Mouse (Mus musculus) C2C12 (cell line): ENCODE measurements around the gene Tbxa2r. TPM values are rescaled to one million over a fixed set of nuclear protein-coding genes. Genes with fewer than 3 reads are reported as not detected.

Source experiments
- H3K27me3 ChIP-seq: one replicate; pipeline ENCODE4 v1.6.1; 2011; ENCODE audit not compliant: control insufficient read depth, insufficient read depth, insufficient read length
- H3K36me3 ChIP-seq: one replicate; pipeline ENCODE4 v1.6.1; 2011; ENCODE audit not compliant: control insufficient read depth, insufficient read depth
- H3K4me3 ChIP-seq: one replicate; pipeline ENCODE4 v1.5.1; 2011; ENCODE audit warnings: mild to moderate bottlenecking, control low read depth; ENCODE audit not compliant: poor library complexity, insufficient read depth, severe bottlenecking
- H3K79me2 ChIP-seq: one replicate; pipeline ENCODE4 v1.6.1; 2011; ENCODE audit not compliant: control insufficient read depth, insufficient read depth
- H3K79me3 ChIP-seq: one replicate; pipeline ENCODE4 v1.6.1; 2011; ENCODE audit warnings: low read depth, control low read depth
- H3ac ChIP-seq: one replicate; pipeline ENCODE3; 2011; ENCODE audit warnings: low read depth; ENCODE audit not compliant: control insufficient read depth, insufficient read length
- CEBPB ChIP-seq: IDR thresholded peaks from one replicate; pipeline ENCODE4 v1.6.1; 2011; ENCODE audit warnings: low read depth, mild to moderate bottlenecking, control low read depth, moderate library complexity
- CTCF ChIP-seq: IDR thresholded peaks from one replicate; pipeline ENCODE4 v1.5.1; 2011; ENCODE audit not compliant: control insufficient read depth, insufficient read depth, insufficient read length
- FOSL1 ChIP-seq: IDR thresholded peaks from one replicate; pipeline ENCODE4 v1.8.0; 2011; ENCODE audit warnings: mild to moderate bottlenecking, low read length; ENCODE audit not compliant: poor library complexity, insufficient read depth, severe bottlenecking
- MAX ChIP-seq: IDR thresholded peaks from one replicate; pipeline ENCODE4 v1.6.1; 2011; ENCODE audit warnings: mild to moderate bottlenecking, control low read depth
- MYOD1 ChIP-seq: IDR thresholded peaks from one replicate; pipeline ENCODE4 v1.6.1; 2011; ENCODE audit warnings: low read depth; ENCODE audit not compliant: control insufficient read depth, insufficient read length
- MYOG ChIP-seq: IDR thresholded peaks from one replicate; pipeline ENCODE4 v1.6.1; 2011; ENCODE audit not compliant: control insufficient read depth, insufficient read length; ENCODE audit errors: extremely low read depth
- USF1 ChIP-seq: IDR thresholded peaks from one replicate; pipeline ENCODE4 v1.6.1; 2011; ENCODE audit warnings: low read depth, mild to moderate bottlenecking, control low read depth, moderate library complexity
- polyA plus RNA-seq: library from polyadenylated mRNA; unstranded; fragments of >200 nt; fragmentation: generic; extraction: Trizol; gene quantifications from one replicate; pipeline ENCODE4 v1.2.1, GENCODE M21; 2012; ENCODE audit warnings: missing spikeins

Tbxa2r gene
- polyA plus RNA-seq, 1 experiment, result 0.02 TPM

DNA sequence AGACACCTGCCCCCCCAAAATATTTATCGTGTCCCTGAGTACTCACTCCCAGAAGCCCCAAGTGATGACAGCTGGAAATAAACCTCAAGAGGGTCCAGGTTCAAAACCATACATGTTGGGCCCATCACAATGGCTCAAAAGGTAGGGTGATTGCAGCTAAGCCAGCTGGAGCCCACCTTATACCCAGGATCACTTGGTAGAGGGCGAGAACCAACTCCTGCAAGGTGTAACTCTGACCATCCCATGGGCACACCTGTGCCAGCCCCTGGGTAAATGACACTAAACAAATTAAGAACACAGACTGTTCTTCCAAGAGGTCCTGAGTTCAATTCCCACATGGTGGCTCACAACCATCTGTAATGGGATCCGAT lies 50.6 kb downstream of the Tbxa2r start:
- peak overlapping the region; percentile 51 for H3ac ChIP-seq
- TF ChIP-seq USF1 (no peak), FOSL1 (no peak), CEBPB (no peak), MYOD1 (no peak), MAX (no peak), MYOG (no peak), CTCF (no peak)
- peaks cover 37% of the 10 kb centered on the region for H3K79me3 ChIP-seq
- H3K36me3 ChIP-seq, result peaks cover 24% of the 10 kb centered on the region
- H3K27me3 ChIP-seq, result no peaks in the 10 kb centered on the region
- peaks cover 41% of the 10 kb centered on the region for H3K79me2 ChIP-seq
- peak overlapping the region; percentile 36 for H3K4me3 ChIP-seq

DNA sequence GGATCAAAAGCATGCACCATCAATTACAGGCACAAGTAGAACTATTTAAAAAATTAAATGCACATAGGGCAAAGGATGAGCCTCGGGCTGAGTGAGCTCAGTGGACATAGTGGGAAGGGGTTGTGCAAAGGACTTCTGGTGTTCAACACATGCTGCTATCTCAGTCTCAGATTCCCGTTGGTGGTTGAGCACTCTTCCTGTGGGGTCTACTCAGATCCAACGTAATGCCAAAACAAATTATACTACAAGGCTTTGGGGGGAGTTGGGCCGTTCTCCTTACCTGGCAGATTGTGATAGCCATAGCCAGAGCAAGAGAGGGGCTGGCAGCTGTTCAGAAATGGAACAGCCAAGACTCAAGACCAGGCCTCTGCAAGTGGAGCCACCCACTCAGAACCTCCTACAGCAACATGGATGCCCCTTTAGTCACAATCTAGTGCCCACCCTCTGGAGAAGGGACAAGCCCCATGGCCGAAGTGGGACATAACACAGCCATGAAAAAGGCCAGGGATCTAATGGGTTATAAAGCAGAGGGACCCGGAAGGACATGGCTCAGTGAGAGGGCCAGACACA lies 51.4 kb downstream of the Tbxa2r start:
- Histone ChIP-seq H3K27me3 (no peaks in the 10 kb centered on the region), H3ac (no peak overlapping the region), H3K4me3 (no peak overlapping the region), H3K36me3 (peaks cover 17% of the 10 kb centered on the region), H3K79me2 (peaks cover 41% of the 10 kb centered on the region), H3K79me3 (peaks cover 37% of the 10 kb centered on the region)
- TF ChIP-seq USF1 (no peak), CTCF (no peak), MAX (no peak), MYOG (no peak), CEBPB (no peak), MYOD1 (no peak), FOSL1 (no peak)

DNA sequence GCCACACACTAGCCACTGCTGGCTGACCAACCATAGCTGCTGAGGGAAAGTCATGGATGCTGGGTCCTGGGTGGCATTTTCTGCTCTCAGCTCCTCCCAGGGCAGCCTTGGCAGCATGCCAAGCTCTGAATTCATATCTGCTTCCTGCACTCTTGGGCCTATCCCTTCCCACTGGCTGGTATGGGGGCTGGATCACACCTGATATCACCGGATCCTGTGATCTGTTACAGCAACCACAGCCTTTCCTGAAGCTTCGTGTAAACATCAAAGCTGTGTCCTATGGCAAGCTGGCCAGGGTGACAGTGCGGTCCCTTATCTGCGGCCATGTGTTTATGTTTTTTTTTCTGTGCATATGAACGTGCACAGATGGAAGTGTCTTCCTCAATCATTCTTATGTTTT lies 53.5 kb downstream of the Tbxa2r start:
- TF ChIP-seq MYOG (no peak), FOSL1 (no peak), CEBPB (no peak), MYOD1 (no peak), MAX (no peak), CTCF (no peak), USF1 (no peak)
- Histone ChIP-seq H3K79me3 (peaks cover 35% of the 10 kb centered on the region), H3K27me3 (no peaks in the 10 kb centered on the region), H3K4me3 (no peak overlapping the region), H3ac (no peak overlapping the region), H3K36me3 (peaks cover 10% of the 10 kb centered on the region), H3K79me2 (peaks cover 41% of the 10 kb centered on the region)

DNA sequence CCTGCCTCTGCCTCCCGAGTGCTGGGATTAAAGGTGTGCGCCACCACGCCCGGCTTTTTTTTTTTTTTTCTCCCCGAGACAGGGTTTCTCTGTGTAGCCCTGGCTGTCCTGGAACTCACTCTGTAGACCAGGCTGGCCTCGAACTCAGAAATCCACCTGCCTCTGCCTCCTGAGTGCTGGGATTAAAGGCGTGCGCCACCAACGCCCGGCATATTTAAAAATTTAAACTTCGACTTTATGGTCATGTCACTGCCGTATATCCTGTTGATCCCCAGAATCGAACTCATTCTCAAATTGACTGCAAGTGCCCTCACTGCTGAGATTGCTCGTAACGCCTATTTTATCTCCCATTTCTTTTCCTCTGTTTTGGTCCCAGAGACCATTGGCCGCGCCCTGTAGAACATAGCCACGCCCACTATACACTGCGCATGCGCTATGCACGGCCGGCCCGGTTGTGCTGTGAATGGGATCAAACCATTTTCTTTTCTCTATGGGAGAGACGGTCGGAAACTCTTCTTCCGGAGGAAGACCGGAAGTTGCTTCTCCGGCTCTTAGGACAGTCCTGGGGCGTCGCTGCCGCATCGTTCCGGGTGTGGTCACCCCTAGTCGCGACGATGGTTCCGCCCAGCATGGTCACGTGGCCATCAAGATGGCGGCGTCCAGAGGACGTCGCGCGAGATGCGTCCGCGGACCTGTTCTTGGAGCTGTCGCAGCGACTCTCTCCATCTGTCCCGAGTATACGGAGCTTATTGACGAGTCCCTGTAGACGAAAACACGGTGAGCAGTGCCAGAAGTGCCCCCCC lies 55.5 kb downstream of the Tbxa2r start, which contains the start of the genes Dohh and Gm48551:
Dohh (plus strand) TSS at position 627 of the 803 bp plus-strand sequence.
Gm48551 (plus strand) TSS at position 665 of the 803 bp plus-strand sequence.
- Histone ChIP-seq H3K36me3 (peaks cover 28% of the 10 kb centered on the region), H3K4me3 (peak within 1 kb of the TSS; percentile 100), H3K79me2 (peaks cover 33% of the 10 kb centered on the region), H3ac (peak within 1 kb of the TSS; percentile 89), H3K27me3 (no peaks in the 10 kb centered on the region), H3K79me3 (peaks cover 25% of the 10 kb centered on the region)
- TF ChIP-seq MYOG (no peak), MAX (peak; percentile 89), USF1 (peak; percentile 100)

DNA sequence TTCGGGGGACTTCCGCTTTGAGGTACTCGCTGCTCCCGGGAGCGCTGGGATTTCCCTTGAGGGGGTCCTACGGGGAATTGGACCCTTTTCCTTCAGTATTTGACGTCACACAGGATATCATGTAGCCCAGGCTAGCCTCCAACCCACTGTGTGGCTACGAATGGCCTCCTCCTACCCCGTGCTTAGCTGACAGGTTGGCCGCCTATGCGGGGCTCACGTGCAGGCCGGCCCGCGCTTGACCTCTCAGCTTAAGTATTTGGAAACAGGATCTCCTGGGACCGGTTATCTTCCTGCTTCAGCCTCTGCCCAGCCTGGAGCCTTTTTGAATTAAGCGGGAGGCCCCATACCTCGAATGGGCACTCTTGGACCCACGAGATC lies 56.1 kb downstream of the Tbxa2r start:
- Histone ChIP-seq H3K79me2 (peaks cover 33% of the 10 kb centered on the region), H3K36me3 (peaks cover 33% of the 10 kb centered on the region), H3K79me3 (peaks cover 25% of the 10 kb centered on the region), H3K27me3 (no peaks in the 10 kb centered on the region), H3K4me3 (peak overlapping the region; percentile 100), H3ac (peak overlapping the region; percentile 89)
- TF ChIP-seq CEBPB, result no peak
- TF ChIP-seq CTCF, result no peak
- no peak for TF ChIP-seq MYOG
- no peak for TF ChIP-seq FOSL1

Other genes with a start within 250 kb of the Tbxa2r start
- gene Creb3l3, start 229.9 kb upstream of the Tbxa2r start, polyA plus RNA-seq, result 0.06 TPM
- 92.2 TPM for gene Map2k2, start 222.8 kb upstream of the Tbxa2r start, polyA plus RNA-seq
- gene Zbtb7a, start 193.5 kb upstream of the Tbxa2r start, polyA plus RNA-seq, result 19.9 TPM
- 31.6 TPM for gene Pias4, start 160.8 kb upstream of the Tbxa2r start, polyA plus RNA-seq
- 2,537 TPM for gene Eef2, start 152.1 kb upstream of the Tbxa2r start, polyA plus RNA-seq
- 72.8 TPM for gene Dapk3, start 145.7 kb upstream of the Tbxa2r start, polyA plus RNA-seq
- 0.07 TPM for gene 4930442H23Rik, start 144.9 kb upstream of the Tbxa2r start, polyA plus RNA-seq
- 0.18 TPM for gene Nmrk2, start 126.7 kb upstream of the Tbxa2r start, polyA plus RNA-seq
- gene Atcay, start 97.9 kb upstream of the Tbxa2r start, polyA plus RNA-seq, result 0.26 TPM
- 0.19 TPM for gene Zfr2, start 95.6 kb upstream of the Tbxa2r start, polyA plus RNA-seq
- 0.98 TPM for gene Matk, start 75.8 kb upstream of the Tbxa2r start, polyA plus RNA-seq
- gene Mrpl54, start 61.8 kb upstream of the Tbxa2r start, polyA plus RNA-seq, result 174 TPM
- 103 TPM for gene Apba3, start 61.8 kb upstream of the Tbxa2r start, polyA plus RNA-seq
- not detected for gene Tjp3, start 37.1 kb upstream of the Tbxa2r start, polyA plus RNA-seq
- gene Pip5k1c, start 35.8 kb upstream of the Tbxa2r start, polyA plus RNA-seq, result 33.3 TPM
- 48.1 TPM for gene Cactin, start 7.6 kb upstream of the Tbxa2r start, polyA plus RNA-seq
- gene Gipc3, start 14.5 kb downstream of the Tbxa2r start, polyA plus RNA-seq, result 0.08 TPM
- 89.0 TPM for gene Hmg20b, start 21.7 kb downstream of the Tbxa2r start, polyA plus RNA-seq
- 8.2 TPM for gene Mfsd12, start 28.8 kb downstream of the Tbxa2r start, polyA plus RNA-seq
- 0.51 TPM for gene 4930404N11Rik, start 37.1 kb downstream of the Tbxa2r start, polyA plus RNA-seq
- 61.6 TPM for gene Fzr1, start 49.8 kb downstream of the Tbxa2r start, polyA plus RNA-seq
- 148 TPM for gene Dohh, start 55.7 kb downstream of the Tbxa2r start, polyA plus RNA-seq
- 1.7 TPM for gene Gm48551, start 55.7 kb downstream of the Tbxa2r start, polyA plus RNA-seq
- 0.20 TPM for gene Gm48552, start 60.3 kb downstream of the Tbxa2r start, polyA plus RNA-seq
- gene Smim24, start 64.3 kb downstream of the Tbxa2r start, polyA plus RNA-seq, result 0.32 TPM
- gene Nfic, start 126.9 kb downstream of the Tbxa2r start, polyA plus RNA-seq, result 86.7 TPM
- 1.0 TPM for gene Celf5, start 154.0 kb downstream of the Tbxa2r start, polyA plus RNA-seq
- gene Ncln, start 167.7 kb downstream of the Tbxa2r start, polyA plus RNA-seq, result 122 TPM
- 0.02 TPM for gene S1pr4, start 171.4 kb downstream of the Tbxa2r start, polyA plus RNA-seq
- 0.16 TPM for gene Gna15, start 195.5 kb downstream of the Tbxa2r start, polyA plus RNA-seq
- gene Gna11, start 216.5 kb downstream of the Tbxa2r start, polyA plus RNA-seq, result 77.6 TPM
- 532 TPM for gene Aes, start 230.8 kb downstream of the Tbxa2r start, polyA plus RNA-seq
- 7.1 TPM for gene Tle2, start 245.8 kb downstream of the Tbxa2r start, polyA plus RNA-seq